Mouse (Mus musculus): ENCODE measurements around the gene Tgfb2.

Gene Tgfb2

GRCm38 (mm10) chr1:186703256-186703979 is 2.4 kb downstream of the Tgfb2 start:
- in situ Hi-C loops (cut with MseI, MboI): loop anchor here (5.0 to 25.0 kb wide), 3 partner anchors 246 to 1166 kb away; no protein-coding TSS in a partner anchor

- in situ Hi-C loops (cut with MseI, MboI): loop anchor here (5.0 to 25.0 kb wide), 3 partner anchors 245 to 1165 kb away; no protein-coding TSS in a partner anchor
Measured at GRCm38 (mm10) chr1:186702391-186703255, 3.2 kb downstream of the Tgfb2 start.

GRCm38 (mm10) chr1:186701206-186701905 is 4.4 kb downstream of the Tgfb2 start:
- in situ Hi-C loops (cut with MseI, MboI): loop anchor here (5.0 to 25.0 kb wide), 3 partner anchors 244 to 1164 kb away; no protein-coding TSS in a partner anchor

GRCm38 (mm10) chr1:186700496-186700895 is 5.3 kb downstream of the Tgfb2 start:
- in situ Hi-C loops (cut with MseI, MboI): loop anchor here (5.0 to 25.0 kb wide), 3 partner anchors 243 to 1163 kb away; no protein-coding TSS in a partner anchor

GRCm38 (mm10) chr1:186698583-186699338 is 7.0 kb downstream of the Tgfb2 start:
- in situ Hi-C loops (cut with MseI, MboI): no loop called here

- in situ Hi-C loops (cut with MseI, MboI): no loop called here
Measured at GRCm38 (mm10) chr1:186696231-186696630, 9.6 kb downstream of the Tgfb2 start.

GRCm38 (mm10) chr1:186695361-186695760 is 10.4 kb downstream of the Tgfb2 start:
- in situ Hi-C loops (cut with MseI, MboI): no loop called here

- in situ Hi-C loops (cut with MseI, MboI): no loop called here
Measured at GRCm38 (mm10) chr1:186692370-186692769, 13.4 kb downstream of the Tgfb2 start.

- in situ Hi-C loops (cut with MseI, MboI): no loop called here
Measured at GRCm38 (mm10) chr1:186691708-186692107, 14.1 kb downstream of the Tgfb2 start.

- in situ Hi-C loops (cut with MseI, MboI): no loop called here
Measured at GRCm38 (mm10) chr1:186684041-186684440, 21.7 kb downstream of the Tgfb2 start.

- in situ Hi-C loops (cut with MseI, MboI): no loop called here
Measured at GRCm38 (mm10) chr1:186682606-186683005, 23.2 kb downstream of the Tgfb2 start.

GRCm38 (mm10) chr1:186677614-186678013 is 28.2 kb downstream of the Tgfb2 start:
- in situ Hi-C loops (cut with MseI, MboI): no loop called here

- in situ Hi-C loops (cut with MseI, MboI): no loop called here
Measured at GRCm38 (mm10) chr1:186676199-186676598, 29.6 kb downstream of the Tgfb2 start.

- in situ Hi-C loops (cut with MseI, MboI): no loop called here
Measured at GRCm38 (mm10) chr1:186675263-186675662, 30.5 kb downstream of the Tgfb2 start.

- in situ Hi-C loops (cut with MseI, MboI): no loop called here
Measured at GRCm38 (mm10) chr1:186674621-186675020, 31.2 kb downstream of the Tgfb2 start.

GRCm38 (mm10) chr1:186673166-186673565 is 32.6 kb downstream of the Tgfb2 start:
- in situ Hi-C loops (cut with MseI, MboI): no loop called here

GRCm38 (mm10) chr1:186663412-186663811 is 42.4 kb downstream of the Tgfb2 start:
- in situ Hi-C loops (cut with MseI, MboI): no loop called here

GRCm38 (mm10) chr1:186662996-186663395 is 42.8 kb downstream of the Tgfb2 start:
- in situ Hi-C loops (cut with MseI, MboI): no loop called here

- in situ Hi-C loops (cut with MseI, MboI): no loop called here
Measured at GRCm38 (mm10) chr1:186661206-186661921, 44.4 kb downstream of the Tgfb2 start.

- in situ Hi-C loops (cut with MseI, MboI): no loop called here
Measured at GRCm38 (mm10) chr1:186658783-186659182, 47.0 kb downstream of the Tgfb2 start.

Data from mouse trophoblast stem cell (cell line).